Mouse (Mus musculus) skeletal muscle tissue, adult 2 months (tissue): Measurements from ENCODE around the gene Vmn1r45.
"Not testable (repeated sequence)": the region's sequence is repeated elsewhere in the genome, so short reads cannot be mapped to it uniquely, and the experiment has no call there.

ENCODE experiments used
- DNase-seq: peaks from one replicate; pipeline ENCODE4 v3.0.0-alpha.2; 2012; ENCODE audit warnings: low read depth, low spot score

Gene Vmn1r45

GRCm38 (mm10) chr6:89940498-89940897 lies at the start of gene Vmn1r45:
Gene Vmn1r45, minus strand, starts transcription at chr6:89940598.
- DNase-seq = not testable (repeated sequence)

- no peak for DNase-seq
These were observed 45.6 kb upstream of the Vmn1r45 start for GRCm38 (mm10) chr6:89985989-89986388.

- DNase-seq = no peak
These were observed 28.6 kb upstream of the Vmn1r45 start, which contains the start of gene Vmn1r46 for GRCm38 (mm10) chr6:89969013-89969412. Gene Vmn1r46, plus strand, starts transcription at chr6:89969313.

GRCm38 (mm10) chr6:89966341-89966740 lies 25.9 kb upstream of the Vmn1r45 start:
- no peak for DNase-seq

- DNase-seq = no peak
These were observed 13.2 kb upstream of the Vmn1r45 start for GRCm38 (mm10) chr6:89953556-89953955.

- no peak for DNase-seq
These were observed 528 bp upstream of the Vmn1r45 start for GRCm38 (mm10) chr6:89940926-89941325.

- no peak for DNase-seq
These were observed 56.6 kb downstream of the Vmn1r45 start for GRCm38 (mm10) chr6:89883812-89884211.

- DNase-seq = no peak
These were observed 57.0 kb downstream of the Vmn1r45 start, which contains the start of gene Vmn1r44 for GRCm38 (mm10) chr6:89883360-89883759. Gene Vmn1r44, plus strand, starts transcription at chr6:89883660.
